Mouse (Mus musculus) midbrain, embryonic 13.5 days (tissue): ENCODE results near the gene Pkhd1. TPM values are rescaled to one million over a fixed set of nuclear protein-coding genes. Genes with fewer than 3 reads are reported as not detected.
"Not testable (repeated sequence)": the region's sequence is repeated elsewhere in the genome, so short reads cannot be mapped to it uniquely, and the experiment has no call there.

Source experiments
- ATAC-seq: fragments of 200-750 bp; cut with Nextera tagmentation; 2 replicates; pipeline ENCODE4 v1.8.0; 2017; ENCODE audit warnings: mild to moderate bottlenecking, moderate TSS enrichment, moderate library complexity
- H3K27ac ChIP-seq: fragments of 300-500 bp; sonication (generic); 2 replicates; pipeline ENCODE4 v1.5.1; 2015; ENCODE audit warnings: inconsistent platforms, mild to moderate bottlenecking, moderate library complexity
- H3K27me3 ChIP-seq: fragments of 300-500 bp; sonication (generic); 2 replicates; pipeline ENCODE4 v1.6.1; 2015; ENCODE audit warnings: mild to moderate bottlenecking, inconsistent platforms
- H3K36me3 ChIP-seq: fragments of 300-500 bp; sonication (generic); 2 replicates; pipeline ENCODE4 v1.6.1; 2015; ENCODE audit warnings: mild to moderate bottlenecking, inconsistent platforms
- H3K4me1 ChIP-seq: fragments of 300-500 bp; sonication (generic); replicated peaks from 2 replicates; pipeline ENCODE4 v1.6.1; 2015; ENCODE audit warnings: inconsistent platforms
- H3K4me2 ChIP-seq: fragments of 300-500 bp; sonication (generic); replicated peaks from 2 replicates; pipeline ENCODE4 v1.6.1; 2015; ENCODE audit warnings: moderate library complexity, mild to moderate bottlenecking, inconsistent platforms
- H3K4me3 ChIP-seq: fragments of 300-500 bp; sonication (generic); replicated peaks from 2 replicates; pipeline ENCODE4 v1.5.1; 2015; ENCODE audit warnings: mild to moderate bottlenecking, inconsistent platforms
- H3K9ac ChIP-seq: fragments of 300-500 bp; sonication (generic); replicated peaks from 2 replicates; pipeline ENCODE4 v1.6.1; 2015; ENCODE audit warnings: mild to moderate bottlenecking, inconsistent platforms
- H3K9me3 ChIP-seq: fragments of 300-500 bp; sonication (generic); 2 replicates; pipeline ENCODE4 v1.6.1; 2016; ENCODE audit warnings: mild to moderate bottlenecking, inconsistent platforms
- WGBS: fragments of 180-500 bp; shearing (Covaris S2); methylation state at CpG from one replicate; pipeline ENCODE4 v1.1.7; 2015; 5-methylcytosine and 5-hydroxymethylcytosine counted together
- polyA plus RNA-seq: library from polyadenylated mRNA; unstranded; fragments of >200 nt; fragmentation: Nextera tagmentation; extraction: Ambion mirVana; gene quantifications from 2 replicates; pipeline ENCODE4 v1.2.1, GENCODE M21; 2015

Pkhd1 gene
- polyA plus RNA-seq, 1 experiment from 2014 or later, result 0.01 TPM

GRCm38 (mm10) chr1:20190444-20190843, 427.4 kb downstream of the Pkhd1 start:
- Histone ChIP-seq H3K27ac (no peak overlapping the region), H3K36me3 (no peaks in the 10 kb centered on the region), H3K4me3 (no peak overlapping the region), H3K4me1 (peaks cover 5% of the 10 kb centered on the region; the same call in 1 of the 2 replicates), H3K9me3 (no peaks in the 10 kb centered on the region), H3K27me3 (peaks cover 15% of the 10 kb centered on the region), H3K4me2 (peak overlapping the region; percentile 42), H3K9ac (no peak overlapping the region)
- ATAC-seq, result no peak; the same call in 1 of the 2 replicates
- WGBS, result 20% methylated on average over 9 of the region's 9 CpGs

DNA sequence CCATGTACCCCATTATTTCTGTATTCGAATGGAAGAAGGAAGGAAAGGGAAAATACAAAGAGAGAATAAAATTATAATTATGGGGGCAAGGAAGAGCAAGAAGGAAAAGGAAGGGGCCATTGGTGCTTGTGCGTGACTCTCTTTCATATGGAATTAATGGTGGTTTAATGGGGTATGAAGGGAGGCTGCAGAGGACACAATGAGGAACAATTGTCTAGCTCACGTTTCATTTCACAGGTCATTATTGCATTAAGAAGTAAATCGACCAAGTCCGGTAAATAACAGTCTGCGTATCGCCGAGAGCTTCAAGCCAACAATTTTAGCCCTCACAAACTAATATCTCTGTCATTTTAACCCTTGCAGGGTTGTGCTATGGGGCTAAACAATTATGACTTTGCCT, 437.7 kb downstream of the Pkhd1 start:
- H3K27me3 ChIP-seq, result no peaks in the 10 kb centered on the region
- no peak for ATAC-seq
- no peak overlapping the region for H3K4me2 ChIP-seq
- no peak overlapping the region for H3K4me3 ChIP-seq
- no peaks in the 10 kb centered on the region for H3K36me3 ChIP-seq
- WGBS, result 42% methylated on average over 8 of the region's 8 CpGs
- no peaks in the 10 kb centered on the region for H3K9me3 ChIP-seq
- no peak overlapping the region for H3K27ac ChIP-seq
- no peak overlapping the region for H3K9ac ChIP-seq
- H3K4me1 ChIP-seq, result no peaks in the 10 kb centered on the region

- no peak overlapping the region for H3K9ac ChIP-seq
These were observed 446.7 kb downstream of the Pkhd1 start for GRCm38 (mm10) chr1:20171199-20171598.

DNA sequence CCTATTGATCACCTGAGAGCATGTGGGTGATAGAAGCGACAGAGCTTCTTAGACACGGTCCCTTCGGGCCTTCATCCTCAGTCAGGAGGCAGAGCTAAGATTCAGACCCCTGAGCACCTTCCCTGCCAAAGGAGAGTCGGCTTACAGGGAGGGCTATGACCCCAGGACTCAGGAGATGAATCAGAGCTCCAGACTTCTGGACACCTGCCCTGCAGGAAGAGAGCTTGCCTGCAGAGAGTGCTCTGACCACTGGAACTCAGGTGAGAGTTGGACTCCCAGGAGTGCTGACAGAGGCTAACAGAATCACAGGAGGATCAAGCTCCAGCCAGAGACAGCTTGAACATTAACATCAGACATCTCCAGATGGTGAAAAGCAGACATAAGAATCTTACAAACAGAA, 467.2 kb downstream of the Pkhd1 start:
- not testable (repeated sequence) for H3K4me3 ChIP-seq, H3K9ac ChIP-seq, H3K4me1 ChIP-seq, H3K36me3 ChIP-seq, H3K27ac ChIP-seq, H3K27me3 ChIP-seq, H3K9me3 ChIP-seq, ATAC-seq, H3K4me2 ChIP-seq
- 89% methylated on average over 4 of the region's 4 CpGs for whole genome bisulfite sequencing

More at GRCm38 (mm10) chr1:20171199-20171598, 446.7 kb downstream of the Pkhd1 start:
- H3K36me3 ChIP-seq, result no peaks in the 10 kb centered on the region
- H3K9me3 ChIP-seq, result no peaks in the 10 kb centered on the region
- H3K4me2 ChIP-seq, result no peak overlapping the region
- no peak for ATAC-seq
- no peak overlapping the region for H3K4me3 ChIP-seq
- no peaks in the 10 kb centered on the region for H3K27me3 ChIP-seq
- no peaks in the 10 kb centered on the region for H3K4me1 ChIP-seq
- H3K27ac ChIP-seq, result no peak overlapping the region
- WGBS, result 78% methylated on average over 4 of the region's 4 CpGs

- 85% methylated on average over 2 of the region's 2 CpGs for WGBS
- no peak for ATAC-seq
These were observed 467.8 kb downstream of the Pkhd1 start for GRCm38 (mm10) chr1:20150016-20150415.

GRCm38 (mm10) chr1:20136205-20136604, 481.7 kb downstream of the Pkhd1 start:
- Histone ChIP-seq H3K4me1 (peaks cover 10% of the 10 kb centered on the region; the same call in 1 of the 2 replicates), H3K27me3 (peaks cover 40% of the 10 kb centered on the region), H3K4me2 (no peak overlapping the region), H3K4me3 (no peak overlapping the region), H3K36me3 (no peaks in the 10 kb centered on the region), H3K27ac (no peak overlapping the region), H3K9me3 (no peaks in the 10 kb centered on the region), H3K9ac (no peak overlapping the region)
- 87% methylated on average over 3 of the region's 3 CpGs for WGBS
- no peak for ATAC-seq

More at GRCm38 (mm10) chr1:20150016-20150415, 467.8 kb downstream of the Pkhd1 start:
- Histone ChIP-seq H3K4me2 (no peak overlapping the region), H3K27ac (no peak overlapping the region), H3K36me3 (no peaks in the 10 kb centered on the region), H3K9me3 (no peaks in the 10 kb centered on the region), H3K4me3 (no peak overlapping the region), H3K4me1 (no peaks in the 10 kb centered on the region), H3K27me3 (no peaks in the 10 kb centered on the region), H3K9ac (no peak overlapping the region)

DNA sequence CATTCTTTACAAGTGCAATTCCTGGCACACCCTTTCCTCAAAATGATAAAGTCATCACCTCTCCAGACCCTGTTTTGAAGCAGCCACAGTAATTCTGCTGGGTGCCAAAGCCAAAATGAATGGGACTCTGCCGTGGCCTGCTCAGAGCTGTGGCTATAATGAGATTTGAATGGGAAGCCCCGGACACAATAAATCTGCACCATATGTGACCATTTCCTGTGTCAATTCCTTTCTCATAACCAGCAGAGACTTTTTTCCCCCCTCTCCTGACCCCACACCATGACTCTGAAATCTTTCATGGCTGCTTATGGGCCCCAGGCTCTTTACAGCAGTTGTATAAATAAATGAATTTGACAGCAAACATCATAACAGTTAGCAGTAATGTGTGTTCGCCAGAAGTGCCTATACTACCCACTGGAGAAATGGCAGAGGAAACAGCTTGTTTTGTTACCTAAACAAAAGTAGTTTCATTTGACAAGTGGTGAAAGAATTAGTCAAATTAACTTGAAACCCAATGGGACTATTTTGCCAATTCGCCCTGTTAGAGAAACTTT, 482.7 kb downstream of the Pkhd1 start:
- 48% methylated on average over 4 of the region's 4 CpGs for WGBS
- peak; percentile 40; the same call in 1 of the 2 replicates for ATAC-seq
- peaks cover 10% of the 10 kb centered on the region; the same call in 1 of the 2 replicates for H3K4me1 ChIP-seq
- H3K27me3 ChIP-seq, result peaks cover 40% of the 10 kb centered on the region
- H3K4me3 ChIP-seq, result no peak overlapping the region
- no peak overlapping the region for H3K27ac ChIP-seq
- H3K9ac ChIP-seq, result no peak overlapping the region
- no peaks in the 10 kb centered on the region for H3K36me3 ChIP-seq
- H3K9me3 ChIP-seq, result no peaks in the 10 kb centered on the region
- H3K4me2 ChIP-seq, result no peak overlapping the region

- no peaks in the 10 kb centered on the region for H3K36me3 ChIP-seq
- WGBS, result 85% methylated on average over 4 of the region's 4 CpGs
- no peak for ATAC-seq
- H3K9me3 ChIP-seq, result no peaks in the 10 kb centered on the region
- H3K27ac ChIP-seq, result no peak overlapping the region
- no peak overlapping the region for H3K4me2 ChIP-seq
- no peak overlapping the region for H3K4me3 ChIP-seq
- no peak overlapping the region for H3K9ac ChIP-seq
- peaks cover 10% of the 10 kb centered on the region; the same call in 1 of the 2 replicates for H3K4me1 ChIP-seq
- peaks cover 36% of the 10 kb centered on the region for H3K27me3 ChIP-seq
These were observed 484.2 kb downstream of the Pkhd1 start for GRCm38 (mm10) chr1:20133636-20134035.

GRCm38 (mm10) chr1:20131786-20132596, 485.9 kb downstream of the Pkhd1 start:
- Histone ChIP-seq H3K36me3 (no peaks in the 10 kb centered on the region), H3K4me3 (no peak overlapping the region), H3K9me3 (no peaks in the 10 kb centered on the region), H3K27me3 (peaks cover 25% of the 10 kb centered on the region), H3K9ac (no peak overlapping the region), H3K4me2 (no peak overlapping the region), H3K4me1 (peaks cover 10% of the 10 kb centered on the region; the same call in 1 of the 2 replicates), H3K27ac (no peak overlapping the region)
- ATAC-seq, result no peak
- WGBS, result 44% methylated on average over 6 of the region's 6 CpGs

DNA sequence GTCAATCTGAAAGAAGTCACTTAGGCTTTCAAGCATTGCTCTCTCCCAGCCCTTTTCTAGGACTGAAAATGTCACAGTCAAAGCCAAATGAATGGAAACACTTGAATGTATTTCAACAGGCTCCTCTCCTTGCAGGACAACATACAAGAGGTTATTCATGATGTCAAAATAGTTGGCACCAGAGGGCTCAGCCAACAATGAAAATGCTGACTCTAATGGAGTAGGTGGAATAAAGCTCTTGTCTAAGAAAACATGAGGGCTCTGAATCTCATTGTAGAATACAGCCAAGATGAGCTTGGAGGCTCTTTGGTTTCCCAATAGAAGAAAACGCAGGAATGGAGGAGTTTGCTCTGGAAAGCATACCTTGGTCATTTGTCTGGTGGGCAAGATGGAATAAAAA, 500.5 kb downstream of the Pkhd1 start:
- H3K9me3 ChIP-seq, result no peaks in the 10 kb centered on the region
- no peak overlapping the region for H3K4me3 ChIP-seq
- H3K9ac ChIP-seq, result no peak overlapping the region
- H3K27me3 ChIP-seq, result no peaks in the 10 kb centered on the region
- no peak overlapping the region for H3K27ac ChIP-seq
- H3K36me3 ChIP-seq, result no peaks in the 10 kb centered on the region
- WGBS, result 75% methylated on average over 1 of the region's 1 CpGs
- ATAC-seq, result no peak
- H3K4me2 ChIP-seq, result no peak overlapping the region
- H3K4me1 ChIP-seq, result no peaks in the 10 kb centered on the region

- Histone ChIP-seq H3K4me3 (no peak overlapping the region), H3K4me1 (no peaks in the 10 kb centered on the region), H3K27ac (no peak overlapping the region), H3K27me3 (no peaks in the 10 kb centered on the region), H3K4me2 (no peak overlapping the region), H3K9ac (no peak overlapping the region), H3K36me3 (no peaks in the 10 kb centered on the region), H3K9me3 (no peaks in the 10 kb centered on the region)
- ATAC-seq, result no peak
- WGBS, result 84% methylated on average over 3 of the region's 3 CpGs
These were observed 548.1 kb downstream of the Pkhd1 start for GRCm38 (mm10) chr1:20069733-20070132.

- Histone ChIP-seq H3K4me2 (no peak overlapping the region), H3K4me1 (no peaks in the 10 kb centered on the region; the same call in 1 of the 2 replicates), H3K9ac (no peak overlapping the region), H3K9me3 (no peaks in the 10 kb centered on the region), H3K27me3 (no peaks in the 10 kb centered on the region), H3K4me3 (no peak overlapping the region), H3K36me3 (no peaks in the 10 kb centered on the region), H3K27ac (no peak overlapping the region)
- 65% methylated on average over 3 of the region's 3 CpGs for WGBS
- 0 out of 2 replicates have a peak, but pooled peaks have one; percentile 45 for ATAC-seq
These were observed 559.6 kb downstream of the Pkhd1 start for GRCm38 (mm10) chr1:20058245-20058644.
